In genomic region chr12:71051079-71051478, GRCm38 (mm10) we compare ENCODE assay signal across 7 mouse cellular contexts. TPM values are rescaled to one million over a fixed set of nuclear protein-coding genes. Genes with fewer than 3 reads are reported as not detected.
A peak's percentile ranks its signal among the peaks of the same experiment; 100 is the strongest.
DNase-seq lines count a peak whose midpoint lies in the region; ATAC-seq lines count a peak whose summit lies in the region.

No protein-coding gene starts in this region.

- H3K27me3 ChIP-seq in kidney, embryonic 16.5 days (ENCODE audit: insufficient read depth, low read length), result no peaks in the 10 kb centered on the region

- H3K4me3 ChIP-seq in kidney, embryonic 16.5 days (ENCODE audit: low read length), result no peak overlapping the region

- H3K9me3 ChIP-seq in kidney, embryonic 16.5 days (ENCODE audit: low read length), result no peaks in the 10 kb centered on the region

- H3K36me3 ChIP-seq in kidney, embryonic 16.5 days (ENCODE audit: insufficient read depth, low read length), result peaks cover 11% of the 10 kb centered on the region

- H3K4me1 ChIP-seq in kidney, embryonic 16.5 days (ENCODE audit: insufficient read depth, low read length), result peaks cover 12% of the 10 kb centered on the region

- DNase-seq in kidney, adult 18-20 months, result peak; percentile 58
- DNase-seq in CD8-positive naive resting alpha-beta T cell, adult 2 months (ENCODE audit: low read depth in 2 of 2, low spot score in 2 of 2), result peak; percentile 47 to 65
- peak; percentile 26 to 48 for DNase-seq in adrenal gland, postnatal 36 days
- peak; percentile 30 to 34 for DNase-seq in heart, adult 9 months (ENCODE audit: low spot score in 2 of 2)
- peak; percentile 84 for DNase-seq in lung, postnatal 36 days
- DNase-seq in thymus, postnatal 25 days, result peak; percentile 74

- no peak overlapping the region for H3K27ac ChIP-seq in kidney, embryonic 16.5 days (ENCODE audit: low read length)

- ATAC-seq in kidney, embryonic 16.5 days (ENCODE audit: low FRiP score, low TSS enrichment), result no peak

- H3K4me2 ChIP-seq in kidney, embryonic 16.5 days (replicated peaks; ENCODE audit: low read depth, low read length), result no peak overlapping the region

- WGBS in kidney, embryonic 16.5 days, result 68% methylated on average over 3 of the region's 3 CpGs

- no peak overlapping the region for H3K9ac ChIP-seq in kidney, embryonic 16.5 days (replicated peaks; ENCODE audit: low read length)

RNA-seq across cellular contexts. Expression of gene Arid4a, which starts 35.3 kb away (rescaled TPM):
- polyA plus RNA-seq in kidney, embryonic 16.5 days (2015; fragmentation: Nextera tagmentation; extraction: Ambion mirVana), result 34.6 and 38.6 TPM in 2 replicates
- total RNA-seq in adrenal gland, postnatal 36 days (2021), result 10 to 100 TPM; 21.2 to 22.3 TPM

Comparison
In these comparisons a context has a peak if more than half of its experiments do, and no peak if none do; other contexts are left out.
1. DNase-seq: peak in every context shown above with its lines; median percentile 84 in lung, postnatal 36 days; 74 in thymus, postnatal 25 days; 58 in kidney, adult 18-20 months; 56 in CD8-positive naive resting alpha-beta T cell, adult 2 months; 37 in adrenal gland, postnatal 36 days; 32 in heart, adult 9 months.